Mouse (Mus musculus) myocyte (in vitro differentiated cells): ENCODE measurements around the gene Krcc1.

Experiments
- CEBPB ChIP-seq: IDR thresholded peaks from 2 replicates; pipeline ENCODE4 v1.6.1; 2011; ENCODE audit warnings: mild to moderate bottlenecking, moderate library complexity; ENCODE audit not compliant: poor library complexity, insufficient read depth, severe bottlenecking
- MYOD1 ChIP-seq, 3 experiments: IDR thresholded peaks; one replicate each; pipeline ENCODE4 v1.6.1; 2011; ENCODE audit warnings: control low read depth in 2 of 3, low read depth in 2 of 3, mild to moderate bottlenecking in 2 of 3, moderate library complexity in 1 of 3; ENCODE audit not compliant: insufficient read length in 2 of 3, control insufficient read depth in 1 of 3
- MYOG ChIP-seq, 3 experiments: IDR thresholded peaks; one replicate each; pipeline ENCODE4 v1.6.1; 2011; ENCODE audit warnings: control low read depth in 2 of 3, low read depth in 2 of 3, mild to moderate bottlenecking in 2 of 3; ENCODE audit not compliant: insufficient read length in 2 of 3, control insufficient read depth in 1 of 3, insufficient read depth in 1 of 3
- POLR2A ChIP-seq: IDR thresholded peaks from one replicate; pipeline ENCODE4 v1.6.1; 2011; ENCODE audit warnings: low read depth, mild to moderate bottlenecking, control low read depth, moderate library complexity; ENCODE audit not compliant: insufficient read length
- POLR2AphosphoS2 ChIP-seq: IDR thresholded peaks from one replicate; pipeline ENCODE4 v1.6.1; 2011; ENCODE audit warnings: low read depth, control low read depth; ENCODE audit not compliant: insufficient read length
- TCF12 ChIP-seq: IDR thresholded peaks from one replicate; pipeline ENCODE4 v1.6.1; 2011; ENCODE audit warnings: mild to moderate bottlenecking, control low read depth; ENCODE audit not compliant: poor library complexity, insufficient read depth, severe bottlenecking
- USF1 ChIP-seq: IDR thresholded peaks from one replicate; pipeline ENCODE4 v1.6.1; 2011; ENCODE audit warnings: low read depth, mild to moderate bottlenecking, control low read depth, moderate library complexity

DNA sequence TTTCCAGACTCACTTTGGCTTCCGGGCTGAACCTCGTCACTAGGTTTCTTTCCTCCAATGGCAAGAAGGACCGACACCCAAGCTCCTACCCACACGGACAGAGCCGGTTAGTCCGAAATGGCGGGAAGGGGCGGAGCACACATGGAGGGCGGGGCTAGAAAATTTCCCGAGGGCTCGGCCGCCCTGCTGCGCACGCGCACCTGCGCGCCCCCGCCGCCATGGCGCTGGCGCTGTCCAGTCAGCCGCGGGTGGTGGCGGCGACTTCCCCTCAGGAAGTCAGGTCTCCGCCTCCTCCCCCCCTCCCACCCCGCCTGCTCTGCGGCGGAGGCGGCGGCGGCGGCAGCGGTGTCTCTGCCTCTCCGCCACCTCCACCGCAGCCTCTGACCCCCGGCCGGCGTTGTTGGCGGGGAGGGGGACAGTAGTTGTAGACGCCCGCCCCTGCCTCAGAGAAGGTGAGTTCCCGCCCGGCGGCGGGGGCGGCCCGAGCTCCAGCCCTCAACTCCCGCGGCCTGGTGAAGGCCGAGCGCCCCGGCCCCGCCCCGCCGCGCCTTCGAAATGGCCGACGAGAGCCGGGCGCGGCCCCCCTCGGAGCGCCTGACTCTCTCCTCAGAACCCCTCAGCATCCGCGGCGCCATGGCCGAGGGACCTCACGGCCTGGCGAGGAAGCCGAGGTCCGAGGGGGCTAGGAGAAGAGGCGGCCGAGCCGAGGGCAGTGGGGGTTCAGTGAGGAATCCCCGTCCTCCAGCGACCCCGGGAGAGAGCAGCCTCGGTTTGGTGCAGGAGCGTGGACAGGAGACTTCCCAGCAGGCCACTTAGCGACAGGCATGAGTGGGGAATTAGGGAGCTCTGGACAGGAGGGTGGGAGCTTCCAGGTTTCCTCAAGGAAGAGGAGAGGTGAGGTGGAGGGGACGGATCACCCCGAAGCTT lies at the start of gene Krcc1:
- peak; percentile 69 for TF ChIP-seq POLR2A
- TF ChIP-seq TCF12 = no peak
- no peak for TF ChIP-seq USF1
- TF ChIP-seq MYOD1 (IDR thresholded peaks at IDR 0.05; ENCODE audit: control insufficient read depth in 1 of 3, insufficient read length in 2 of 3, low read depth in 2 of 3) = peak in 2 of 3 experiments; percentile 14 to 37
- TF ChIP-seq MYOG (IDR thresholded peaks at IDR 0.05; ENCODE audit: control insufficient read depth in 1 of 3, insufficient read depth in 1 of 3, insufficient read length in 2 of 3, low read depth in 2 of 3) = peak in 1 of 3 experiments; percentile 21
- no peak for TF ChIP-seq CEBPB
- TF ChIP-seq POLR2AphosphoS2 = peak; percentile 55
